Mouse (Mus musculus) midbrain, embryonic 10.5 days (tissue): ENCODE data around the gene Aph1c. TPM values are rescaled to one million over a fixed set of nuclear protein-coding genes. Genes with fewer than 3 reads are reported as not detected.
"Not testable (repeated sequence)": the region's sequence is repeated elsewhere in the genome, so short reads cannot be mapped to it uniquely, and the experiment has no call there.

Source experiments
- DNase-seq: peaks from one replicate; pipeline ENCODE4 v3.0.0-alpha.2; 2017; ENCODE audit warnings: low spot score
- H3K27ac ChIP-seq: fragments of 300-500 bp; sonication (generic); replicated peaks from 2 replicates; pipeline ENCODE4 v1.5.1; 2016; ENCODE audit warnings: mild to moderate bottlenecking
- H3K27me3 ChIP-seq: fragments of 300-500 bp; sonication (generic); 2 replicates; pipeline ENCODE4 v1.6.1; 2016; ENCODE audit warnings: low read depth, mild to moderate bottlenecking; ENCODE audit not compliant: poor library complexity, severe bottlenecking
- H3K36me3 ChIP-seq: fragments of 300-500 bp; sonication (generic); 2 replicates; pipeline ENCODE4 v1.6.1; 2016; ENCODE audit warnings: mild to moderate bottlenecking, moderate library complexity
- H3K4me1 ChIP-seq: fragments of 300-500 bp; sonication (generic); 2 replicates; pipeline ENCODE4 v1.6.1; 2016
- H3K4me3 ChIP-seq: fragments of 300-500 bp; sonication (generic); 2 replicates; pipeline ENCODE4 v1.5.1; 2016; ENCODE audit warnings: mild to moderate bottlenecking, moderate library complexity
- H3K9me3 ChIP-seq: fragments of 300-500 bp; sonication (generic); replicated peaks from 2 replicates; pipeline ENCODE4 v1.6.1; 2016; ENCODE audit warnings: mild to moderate bottlenecking
- WGBS: fragments of 180-500 bp; shearing (Covaris S2); methylation state at CpG from one replicate; pipeline ENCODE4 v1.1.7; 2016; 5-methylcytosine and 5-hydroxymethylcytosine counted together
- polyA plus RNA-seq: library from polyadenylated mRNA; unstranded; fragments of >200 nt; fragmentation: Nextera tagmentation; extraction: Ambion mirVana; gene quantifications from 2 replicates; pipeline ENCODE4 v1.2.1, GENCODE M21; 2016

Aph1c gene
- polyA plus RNA-seq: 1.1 and 1.4 TPM in 2 replicates

DNA sequence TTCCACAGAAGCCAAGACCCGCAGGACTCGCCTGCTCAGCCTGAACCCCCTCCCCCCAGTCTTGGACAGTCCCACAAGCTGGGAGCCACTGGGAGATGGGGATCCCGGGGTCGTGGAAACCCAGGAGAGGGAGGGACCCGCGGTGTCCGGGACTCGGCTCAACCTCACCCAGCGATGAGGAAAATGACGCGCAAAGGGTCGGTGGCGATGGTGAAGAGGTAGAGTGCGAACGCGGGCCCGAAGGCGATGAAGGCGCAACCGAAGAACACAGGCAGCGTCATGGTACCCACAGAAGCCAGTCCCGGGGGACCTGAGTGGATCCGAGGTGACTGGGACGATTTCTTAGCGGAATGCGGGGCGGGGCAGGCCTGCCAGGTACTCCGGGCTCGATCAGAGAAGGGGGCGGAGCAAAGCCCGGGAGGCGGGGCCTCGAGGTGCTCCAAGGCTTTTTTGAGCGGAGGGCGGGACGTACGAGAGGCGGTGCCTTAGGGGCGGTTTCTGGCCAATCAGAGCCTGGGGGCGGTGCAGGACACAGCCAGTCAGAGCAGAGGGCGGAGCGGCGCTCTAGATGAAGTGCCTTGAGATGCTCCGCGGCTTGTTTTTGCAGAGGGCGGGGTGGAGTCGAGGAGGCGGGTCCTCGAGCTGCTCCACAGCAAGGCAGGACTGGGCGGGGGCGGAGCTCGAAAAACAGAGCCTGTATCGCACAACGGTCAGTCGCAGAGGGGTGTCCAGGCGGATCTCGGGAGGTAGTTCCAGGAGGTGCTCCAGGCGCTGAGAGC, at the start of gene Aph1c:
TSS of gene Aph1c (minus strand) at position 409 of the 779 bp plus-strand sequence.
- DNase-seq: peak; percentile 98
- peaks cover 48% of the 10 kb centered on the region for H3K27me3 ChIP-seq
- WGBS: under 1% methylated on average over 58 of the region's 58 CpGs
- H3K9me3 ChIP-seq: no peaks in the 10 kb centered on the region
- peaks cover 17% of the 10 kb centered on the region for H3K4me1 ChIP-seq
- H3K36me3 ChIP-seq: no peaks in the 10 kb centered on the region
- H3K4me3 ChIP-seq: peak within 1 kb of the TSS; percentile 70
- H3K27ac ChIP-seq: peak within 1 kb of the TSS; percentile 72

DNA sequence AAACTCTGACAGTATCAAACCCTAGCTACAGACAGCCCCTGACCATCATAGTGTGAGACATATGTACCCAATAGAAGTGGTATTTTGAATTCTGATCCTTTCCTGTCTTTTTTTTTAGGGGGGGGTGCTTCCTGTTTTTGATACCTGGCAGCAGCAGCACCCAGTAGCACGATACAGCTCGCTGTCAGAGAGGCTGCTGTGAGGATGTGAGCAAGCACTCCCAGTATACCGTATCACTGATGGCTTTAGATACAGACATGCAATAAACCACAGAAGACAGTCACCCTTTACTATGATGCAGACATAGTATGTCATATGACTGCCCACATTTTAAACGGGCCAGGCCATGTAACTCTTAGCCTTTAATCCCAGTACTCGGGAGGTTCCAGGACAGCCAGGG, 49.0 kb upstream of the Aph1c start:
- H3K4me1 ChIP-seq: peaks cover 31% of the 10 kb centered on the region
- no peak overlapping the region for H3K4me3 ChIP-seq
- no peaks in the 10 kb centered on the region for H3K36me3 ChIP-seq
- 85% methylated on average over 5 of the region's 5 CpGs for WGBS
- no peaks in the 10 kb centered on the region for H3K27me3 ChIP-seq
- DNase-seq: no peak
- no peak overlapping the region for H3K27ac ChIP-seq
- no peaks in the 10 kb centered on the region for H3K9me3 ChIP-seq

DNA sequence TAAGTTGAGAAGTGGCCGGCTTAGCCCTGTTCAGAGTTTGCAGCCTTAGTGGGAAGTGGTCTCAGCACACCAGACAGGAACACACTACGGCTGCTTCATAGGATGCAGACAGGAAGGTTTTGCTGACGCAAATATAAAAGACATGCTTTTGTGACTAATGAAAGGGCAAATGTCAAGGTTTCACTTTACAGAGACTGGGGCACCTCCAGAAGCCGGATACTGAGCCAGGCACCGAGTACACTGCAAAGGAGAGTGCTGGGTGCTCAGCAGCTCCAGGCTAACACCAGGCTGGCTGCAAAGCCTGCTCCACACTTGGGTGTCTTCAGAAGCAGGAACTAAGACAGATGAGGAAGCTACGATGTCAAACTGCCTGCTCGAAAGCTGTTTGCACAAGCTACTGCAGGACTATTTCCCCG, 47.9 kb upstream of the Aph1c start:
- Histone ChIP-seq H3K27ac (no peak overlapping the region), H3K36me3 (no peaks in the 10 kb centered on the region), H3K4me1 (peaks cover 20% of the 10 kb centered on the region), H3K27me3 (no peaks in the 10 kb centered on the region), H3K9me3 (no peaks in the 10 kb centered on the region), H3K4me3 (no peak overlapping the region)
- no peak for DNase-seq
- WGBS: 72% methylated on average over 8 of the region's 8 CpGs

- Histone ChIP-seq H3K27me3 (no peaks in the 10 kb centered on the region), H3K36me3 (no peaks in the 10 kb centered on the region), H3K4me1 (peaks cover 14% of the 10 kb centered on the region), H3K9me3 (no peaks in the 10 kb centered on the region), H3K27ac (no peak overlapping the region), H3K4me3 (no peak overlapping the region)
- no peak for DNase-seq
- 89% methylated on average over 3 of the region's 3 CpGs for WGBS
Observed at GRCm38 (mm10) chr9:66881858-66882257, 47.3 kb upstream of the Aph1c start.

- DNase-seq: no peak
- Histone ChIP-seq H3K27me3 (no peaks in the 10 kb centered on the region), H3K9me3 (no peaks in the 10 kb centered on the region), H3K4me3 (no peak overlapping the region), H3K36me3 (no peaks in the 10 kb centered on the region), H3K4me1 (peaks cover 5% of the 10 kb centered on the region; the same call in 1 of the 2 replicates), H3K27ac (no peak overlapping the region)
- WGBS: 91% methylated on average over 2 of the region's 2 CpGs
Observed at GRCm38 (mm10) chr9:66880752-66881151, 46.2 kb upstream of the Aph1c start.

DNA sequence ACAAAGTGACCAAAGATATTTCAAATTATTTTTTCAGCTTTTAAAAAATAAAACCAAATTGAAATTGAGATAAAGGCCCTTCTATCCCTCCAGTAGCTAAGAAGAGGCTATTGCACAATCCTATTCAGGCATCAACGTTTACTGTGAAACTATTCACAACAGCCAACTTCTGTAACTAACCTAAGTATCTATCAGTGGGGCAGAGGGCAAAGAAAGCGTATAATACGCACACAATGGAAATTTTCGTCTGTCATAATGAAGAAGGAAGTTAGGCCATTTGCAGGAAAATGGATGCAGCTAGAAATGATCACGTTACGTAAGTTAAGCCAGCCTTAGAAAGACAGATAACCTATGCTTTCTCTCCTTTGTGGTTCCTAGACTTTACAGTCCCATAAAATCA, 45.0 kb upstream of the Aph1c start:
- Histone ChIP-seq H3K27ac (no peak overlapping the region), H3K4me3 (no peak overlapping the region), H3K27me3 (no peaks in the 10 kb centered on the region), H3K9me3 (peaks cover 12% of the 10 kb centered on the region; the same call in 1 of the 2 replicates), H3K4me1 (peaks cover 5% of the 10 kb centered on the region; the same call in 1 of the 2 replicates), H3K36me3 (peaks cover 8% of the 10 kb centered on the region; the same call in 1 of the 2 replicates)
- WGBS: 94% methylated on average over 6 of the region's 6 CpGs
- no peak for DNase-seq

DNA sequence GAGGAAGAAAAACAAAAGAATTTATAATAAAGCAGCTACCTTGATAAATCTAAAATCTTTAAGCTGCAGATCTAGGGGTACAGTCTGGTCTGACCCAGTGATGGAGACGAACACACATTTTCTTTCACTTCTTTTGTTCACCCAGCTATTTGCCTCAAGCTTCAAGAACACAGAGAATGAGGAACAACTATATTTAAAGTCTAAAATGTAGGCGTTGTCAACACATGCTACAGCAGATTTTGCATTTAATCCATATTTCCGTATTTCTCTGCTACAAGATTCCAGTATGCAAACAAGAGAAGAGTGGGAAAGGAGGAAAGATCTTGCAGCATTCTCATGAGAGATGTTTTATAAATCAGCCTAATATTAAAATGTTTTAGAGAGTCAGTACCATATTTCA, 44.4 kb upstream of the Aph1c start:
- Histone ChIP-seq H3K27ac (no peak overlapping the region), H3K36me3 (peaks cover 14% of the 10 kb centered on the region; the same call in 1 of the 2 replicates), H3K9me3 (peaks cover 15% of the 10 kb centered on the region; the same call in 1 of the 2 replicates), H3K4me1 (peaks cover 5% of the 10 kb centered on the region; the same call in 1 of the 2 replicates), H3K4me3 (no peak overlapping the region), H3K27me3 (no peaks in the 10 kb centered on the region)
- WGBS: 93% methylated on average over 3 of the region's 3 CpGs
- DNase-seq: no peak

DNA sequence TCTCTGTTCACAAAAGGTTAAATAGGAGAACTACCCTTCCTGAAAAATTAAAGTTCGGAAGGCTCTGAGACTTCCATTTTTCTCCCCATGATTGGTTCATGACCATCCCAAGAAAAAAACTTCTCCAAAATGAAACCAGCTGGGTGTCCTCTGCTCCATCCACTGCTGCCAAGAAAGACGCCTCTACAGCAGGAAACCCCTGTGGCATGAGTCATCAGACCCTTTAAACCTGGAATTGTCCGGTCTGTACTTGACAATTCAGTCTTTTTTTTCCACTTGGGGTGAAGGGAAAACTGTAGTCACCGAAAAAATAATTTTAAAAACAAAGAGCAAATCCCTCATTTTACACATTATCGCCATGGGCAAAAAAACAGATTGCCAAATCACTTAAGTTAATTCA, 42.1 kb upstream of the Aph1c start:
- H3K4me1 ChIP-seq: no peaks in the 10 kb centered on the region
- H3K27me3 ChIP-seq: no peaks in the 10 kb centered on the region
- peaks cover 15% of the 10 kb centered on the region; the same call in 1 of the 2 replicates for H3K9me3 ChIP-seq
- H3K36me3 ChIP-seq: peaks cover 14% of the 10 kb centered on the region; the same call in 1 of the 2 replicates
- H3K27ac ChIP-seq: no peak overlapping the region
- WGBS: 89% methylated on average over 5 of the region's 5 CpGs
- no peak for DNase-seq
- H3K4me3 ChIP-seq: no peak overlapping the region

- Histone ChIP-seq H3K27ac (no peak overlapping the region), H3K4me3 (no peak overlapping the region), H3K36me3 (peaks cover 14% of the 10 kb centered on the region; the same call in 1 of the 2 replicates), H3K9me3 (peaks cover 15% of the 10 kb centered on the region; the same call in 1 of the 2 replicates), H3K4me1 (no peaks in the 10 kb centered on the region), H3K27me3 (no peaks in the 10 kb centered on the region)
- 95% methylated on average over 5 of the region's 5 CpGs for WGBS
- DNase-seq: no peak
Observed at GRCm38 (mm10) chr9:66874297-66874696, 39.8 kb upstream of the Aph1c start.

DNA sequence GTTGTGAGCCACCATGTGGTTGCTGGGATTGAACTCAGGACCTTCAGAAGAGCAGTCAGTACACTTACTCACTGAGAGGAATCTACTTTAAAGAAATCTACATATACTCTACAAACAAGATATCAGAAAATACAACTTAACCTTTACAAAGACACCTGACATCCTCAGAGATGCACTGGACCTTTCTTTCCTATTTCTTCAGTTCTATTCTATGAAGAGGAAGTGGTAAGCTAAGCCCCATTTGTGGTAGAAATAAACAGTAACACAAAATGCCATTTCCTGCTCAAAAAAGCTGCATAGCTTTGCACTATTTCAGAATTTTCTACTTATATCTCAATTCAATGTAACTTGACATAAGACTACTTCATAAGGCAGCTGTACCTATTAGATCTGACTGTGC, 39.0 kb upstream of the Aph1c start:
- DNase-seq: no peak
- H3K36me3 ChIP-seq: peaks cover 14% of the 10 kb centered on the region; the same call in 1 of the 2 replicates
- no peaks in the 10 kb centered on the region for H3K4me1 ChIP-seq
- no peaks in the 10 kb centered on the region for H3K27me3 ChIP-seq
- H3K27ac ChIP-seq: no peak overlapping the region
- H3K4me3 ChIP-seq: no peak overlapping the region
- H3K9me3 ChIP-seq: peaks cover 15% of the 10 kb centered on the region; the same call in 1 of the 2 replicates

DNA sequence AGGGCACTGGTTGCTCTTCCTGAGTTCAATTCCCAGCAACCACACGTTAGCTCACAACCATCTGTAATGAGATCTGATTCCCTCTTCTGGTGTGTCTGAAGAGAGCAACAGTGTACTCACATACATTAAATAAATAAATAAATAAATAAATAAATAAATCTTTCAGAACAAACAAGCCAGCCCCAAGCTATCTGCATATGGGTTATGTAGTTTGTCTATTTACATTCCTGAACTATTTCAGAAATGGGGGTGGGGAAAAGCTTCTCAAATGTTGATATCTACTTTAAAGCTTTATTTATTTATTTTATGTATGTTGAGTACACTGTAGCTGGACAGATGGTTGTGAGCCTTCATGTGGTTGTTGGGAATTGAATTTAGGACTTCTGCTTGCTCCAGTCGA, 38.5 kb upstream of the Aph1c start:
- H3K27me3 ChIP-seq, H3K4me3 ChIP-seq, DNase-seq, H3K27ac ChIP-seq, H3K4me1 ChIP-seq: not testable (repeated sequence)
- H3K36me3 ChIP-seq: peaks cover 14% of the 10 kb centered on the region; the same call in 1 of the 2 replicates
- peaks cover 15% of the 10 kb centered on the region; the same call in 1 of the 2 replicates for H3K9me3 ChIP-seq
- WGBS: 87% methylated on average over 2 of the region's 2 CpGs

GRCm38 (mm10) chr9:66872015-66872727, 37.6 kb upstream of the Aph1c start:
- peaks cover 15% of the 10 kb centered on the region; the same call in 1 of the 2 replicates for H3K9me3 ChIP-seq
- H3K4me1 ChIP-seq: no peaks in the 10 kb centered on the region
- no peaks in the 10 kb centered on the region for H3K27me3 ChIP-seq
- peaks cover 14% of the 10 kb centered on the region; the same call in 1 of the 2 replicates for H3K36me3 ChIP-seq
- no peak overlapping the region for H3K27ac ChIP-seq
- no peak overlapping the region for H3K4me3 ChIP-seq
- no peak for DNase-seq
- 87% methylated on average over 10 of the region's 10 CpGs for WGBS

GRCm38 (mm10) chr9:66864708-66865107, 30.2 kb upstream of the Aph1c start:
- Histone ChIP-seq H3K4me1 (peaks cover 15% of the 10 kb centered on the region), H3K27ac (no peak overlapping the region)
- 70% methylated on average over 3 of the region's 3 CpGs for WGBS

More at GRCm38 (mm10) chr9:66864708-66865107, 30.2 kb upstream of the Aph1c start:
- Histone ChIP-seq H3K9me3 (no peaks in the 10 kb centered on the region), H3K36me3 (peaks cover 17% of the 10 kb centered on the region), H3K4me3 (no peak overlapping the region), H3K27me3 (no peaks in the 10 kb centered on the region)
- DNase-seq: no peak
